Mouse (Mus musculus): ENCODE results near the gene Abcb4. TPM values are rescaled to one million over a fixed set of nuclear protein-coding genes. Genes with fewer than 3 reads are reported as not detected.

Abcb4 gene
- total RNA-seq, 1 experiment: not detected

DNA sequence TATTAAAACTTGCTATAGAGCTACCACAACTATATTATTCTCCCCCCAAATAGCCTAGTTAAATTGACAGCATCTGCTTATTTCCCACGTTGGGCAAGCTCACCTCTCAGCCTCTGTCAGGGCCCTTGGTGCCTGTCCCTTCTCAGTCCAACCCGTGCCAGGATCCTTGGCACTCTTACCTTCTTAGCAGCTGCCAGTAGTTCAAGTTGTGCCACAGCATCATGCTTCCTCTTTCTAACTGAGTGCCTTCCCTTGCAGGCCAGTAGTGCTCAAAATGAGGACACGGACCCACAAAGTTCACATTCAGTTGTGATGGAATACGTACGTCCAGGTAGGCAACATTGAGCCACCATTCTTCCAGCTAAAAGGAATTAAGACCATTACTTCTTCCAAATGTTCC lies 94.4 kb downstream of the Abcb4 start:
- Histone ChIP-seq H3K9ac (ENCODE audit: insufficient read depth, low read depth, low read length, poor library complexity, severe bottlenecking) (no peak overlapping the region), H3K36me3 (ENCODE audit: control insufficient read depth, insufficient read depth, low read length, poor library complexity, severe bottlenecking) (peaks cover 6% of the 10 kb centered on the region), H3K4me1 (ENCODE audit: control insufficient read depth in 2 of 2, insufficient read depth in 2 of 2, low read length in 2 of 2, poor library complexity in 1 of 2) (peaks cover 0 to 2% of the 10 kb centered on the region in 2 experiments; a peak in 2 of 4 replicates), H3K4me3 (ENCODE audit: insufficient read depth in 1 of 2, low read depth in 1 of 2, low read length in 2 of 2, poor library complexity in 1 of 2, severe bottlenecking in 1 of 2) (no peak overlapping the region), H3K27ac (ENCODE audit: insufficient read depth, low read depth, low read length, poor library complexity, severe bottlenecking) (no peak overlapping the region), H3K9me3 (ENCODE audit: control insufficient read depth, insufficient read depth, low read depth, low read length) (no peaks in the 10 kb centered on the region)
- TF ChIP-seq CHD2 (IDR thresholded peaks at IDR 0.05; ENCODE audit: low read depth, low read length) (no peak), ZC3H11A (IDR thresholded peaks at IDR 0.05; ENCODE audit: borderline replicate concordance, low read depth, low read length) (no peak), ZNF384 (IDR thresholded peaks at IDR 0.05; ENCODE audit: low read depth, low read length) (no peak), MAFK (IDR thresholded peaks at IDR 0.05; ENCODE audit: insufficient read depth, low read depth, low read length) (no peak), HCFC1 (IDR thresholded peaks at IDR 0.05; ENCODE audit: borderline replicate concordance, insufficient read depth, low read length) (no peak)
- no peak for DNase-seq (ENCODE audit: low read depth, low spot score)
- in situ Hi-C loops (cut with MboI; ENCODE audit: low sequenced_read_pairs in 2 of 2, unreplicated experiment in 2 of 2): no loop called here

GRCm38 (mm10) chr5:8990526-8990925 lies 97.0 kb downstream of the Abcb4 start:
- no peak for DNase-seq (ENCODE audit: low read depth, low spot score)
- Histone ChIP-seq H3K9me3 (ENCODE audit: control insufficient read depth, insufficient read depth, low read depth, low read length) (no peaks in the 10 kb centered on the region), H3K9ac (ENCODE audit: insufficient read depth, low read depth, low read length, poor library complexity, severe bottlenecking) (no peak overlapping the region; the same call in 1 of the 2 replicates), H3K4me1 (ENCODE audit: control insufficient read depth in 2 of 2, insufficient read depth in 2 of 2, low read length in 2 of 2, poor library complexity in 1 of 2) (peaks cover 0 to 2% of the 10 kb centered on the region in 2 experiments; a peak in 2 of 4 replicates), H3K36me3 (ENCODE audit: control insufficient read depth, insufficient read depth, low read length, poor library complexity, severe bottlenecking) (peaks cover 4% of the 10 kb centered on the region), H3K27ac (ENCODE audit: insufficient read depth, low read depth, low read length, poor library complexity, severe bottlenecking) (no peak overlapping the region), H3K4me3 (ENCODE audit: insufficient read depth in 1 of 2, low read depth in 1 of 2, low read length in 2 of 2, poor library complexity in 1 of 2, severe bottlenecking in 1 of 2) (no peak overlapping the region)
- TF ChIP-seq MAFK (IDR thresholded peaks at IDR 0.05; ENCODE audit: insufficient read depth, low read depth, low read length) (no peak), ZNF384 (IDR thresholded peaks at IDR 0.05; ENCODE audit: low read depth, low read length) (no peak), ZC3H11A (IDR thresholded peaks at IDR 0.05; ENCODE audit: borderline replicate concordance, low read depth, low read length) (no peak), HCFC1 (IDR thresholded peaks at IDR 0.05; ENCODE audit: borderline replicate concordance, insufficient read depth, low read length) (no peak), CHD2 (IDR thresholded peaks at IDR 0.05; ENCODE audit: low read depth, low read length) (no peak)
- in situ Hi-C loops (cut with MboI; ENCODE audit: low sequenced_read_pairs in 2 of 2, unreplicated experiment in 2 of 2): no loop called here

DNA sequence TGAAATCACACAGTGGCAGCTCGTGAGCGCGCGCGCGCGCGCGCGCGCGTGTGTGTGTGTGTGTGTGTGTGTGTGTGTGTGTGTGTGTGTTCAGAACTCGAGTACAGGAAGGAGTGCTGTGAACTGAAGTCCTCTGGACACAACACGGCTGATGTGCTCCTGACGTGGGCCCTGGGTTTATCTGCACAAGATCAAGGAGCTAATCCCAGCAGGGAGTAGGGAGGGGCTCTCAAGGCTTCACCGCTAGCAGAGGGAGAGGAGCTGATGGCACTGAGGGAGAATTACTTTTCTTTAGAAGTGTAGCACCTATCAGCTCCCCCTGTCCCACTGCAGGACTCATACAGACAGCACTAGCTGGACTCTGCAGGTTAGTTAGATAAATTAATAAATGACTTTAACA lies 98.1 kb downstream of the Abcb4 start:
- peak overlapping the region in 1 of 2 experiments; percentile 37; a peak in 1 of 4 replicates for H3K4me3 ChIP-seq (ENCODE audit: insufficient read depth in 1 of 2, low read depth in 1 of 2, low read length in 2 of 2, poor library complexity in 1 of 2, severe bottlenecking in 1 of 2)
- TF ChIP-seq HCFC1 (IDR thresholded peaks at IDR 0.05; ENCODE audit: borderline replicate concordance, insufficient read depth, low read length) (no peak), ZNF384 (IDR thresholded peaks at IDR 0.05; ENCODE audit: low read depth, low read length) (no peak), CHD2 (IDR thresholded peaks at IDR 0.05; ENCODE audit: low read depth, low read length) (no peak), MAFK (IDR thresholded peaks at IDR 0.05; ENCODE audit: insufficient read depth, low read depth, low read length) (no peak), ZC3H11A (IDR thresholded peaks at IDR 0.05; ENCODE audit: borderline replicate concordance, low read depth, low read length) (no peak)
- DNase-seq (ENCODE audit: low read depth, low spot score): peak; percentile 42
- H3K36me3 ChIP-seq (ENCODE audit: control insufficient read depth, insufficient read depth, low read length, poor library complexity, severe bottlenecking): peaks cover 4% of the 10 kb centered on the region; the same call in 1 of the 2 replicates
- no peak overlapping the region for H3K9ac ChIP-seq (ENCODE audit: insufficient read depth, low read depth, low read length, poor library complexity, severe bottlenecking)
- H3K27ac ChIP-seq (ENCODE audit: insufficient read depth, low read depth, low read length, poor library complexity, severe bottlenecking): no peak overlapping the region
- H3K9me3 ChIP-seq (ENCODE audit: control insufficient read depth, insufficient read depth, low read depth, low read length): no peaks in the 10 kb centered on the region
- in situ Hi-C loops (cut with MboI; ENCODE audit: low sequenced_read_pairs in 2 of 2, unreplicated experiment in 2 of 2): no loop called here
- peaks cover 0 to 2% of the 10 kb centered on the region in 2 experiments; a peak in 2 of 4 replicates for H3K4me1 ChIP-seq (ENCODE audit: control insufficient read depth in 2 of 2, insufficient read depth in 2 of 2, low read length in 2 of 2, poor library complexity in 1 of 2)

DNA sequence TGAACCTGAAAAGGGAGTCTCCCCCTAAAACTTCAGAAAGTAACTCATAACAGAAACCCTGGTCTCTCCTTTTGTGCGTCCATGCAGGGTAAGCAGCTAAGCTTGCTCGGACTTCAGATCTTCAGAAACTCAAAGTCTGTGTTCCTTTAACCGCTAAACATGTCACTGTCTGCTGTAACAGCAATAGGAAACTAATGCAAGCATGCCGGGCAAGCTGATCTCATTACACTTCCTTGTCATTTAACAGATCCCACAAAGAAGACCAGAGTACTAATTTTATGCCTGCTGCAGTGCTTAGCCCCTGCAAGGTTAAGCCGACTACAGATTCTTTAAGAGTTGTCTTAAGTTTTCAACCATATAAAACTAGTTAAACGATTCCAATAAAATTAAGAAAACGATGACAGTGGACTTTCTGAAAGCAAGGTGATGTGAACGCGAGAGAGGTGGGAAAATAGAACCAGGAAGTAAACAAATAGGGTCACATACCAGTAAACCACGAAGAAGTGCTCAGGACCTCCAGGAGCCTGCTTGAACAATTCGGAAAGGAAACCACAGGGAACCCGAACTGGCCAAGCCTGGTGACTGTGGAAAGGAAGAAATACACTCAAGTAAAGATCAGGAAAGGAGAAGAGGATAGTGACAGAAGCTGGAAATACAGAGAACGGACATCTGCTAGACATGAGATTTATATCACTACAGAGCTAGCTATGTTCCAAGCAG lies 102.6 kb downstream of the Abcb4 start:
- Histone ChIP-seq H3K36me3 (ENCODE audit: control insufficient read depth, insufficient read depth, low read length, poor library complexity, severe bottlenecking) (no peaks in the 10 kb centered on the region), H3K27ac (ENCODE audit: insufficient read depth, low read depth, low read length, poor library complexity, severe bottlenecking) (no peak overlapping the region), H3K4me1 (ENCODE audit: control insufficient read depth in 2 of 2, insufficient read depth in 2 of 2, low read length in 2 of 2, poor library complexity in 1 of 2) (peaks cover 2 to 4% of the 10 kb centered on the region in 2 experiments; a peak in 2 of 4 replicates), H3K9ac (ENCODE audit: insufficient read depth, low read depth, low read length, poor library complexity, severe bottlenecking) (peak overlapping the region; percentile 84), H3K9me3 (ENCODE audit: control insufficient read depth, insufficient read depth, low read depth, low read length) (no peaks in the 10 kb centered on the region), H3K4me3 (ENCODE audit: insufficient read depth in 1 of 2, low read depth in 1 of 2, low read length in 2 of 2, poor library complexity in 1 of 2, severe bottlenecking in 1 of 2) (peak overlapping the region; percentile 93 to 95)
- no peak for DNase-seq (ENCODE audit: low read depth, low spot score)
- TF ChIP-seq ZC3H11A (IDR thresholded peaks at IDR 0.05; ENCODE audit: borderline replicate concordance, low read depth, low read length): no peak
- no peak for TF ChIP-seq ZNF384 (IDR thresholded peaks at IDR 0.05; ENCODE audit: low read depth, low read length)
- no peak for TF ChIP-seq MAFK (IDR thresholded peaks at IDR 0.05; ENCODE audit: insufficient read depth, low read depth, low read length)
- TF ChIP-seq CHD2 (IDR thresholded peaks at IDR 0.05; ENCODE audit: low read depth, low read length): no peak
- no peak for TF ChIP-seq HCFC1 (IDR thresholded peaks at IDR 0.05; ENCODE audit: borderline replicate concordance, insufficient read depth, low read length)
- in situ Hi-C loops (cut with MboI; ENCODE audit: low sequenced_read_pairs in 2 of 2, unreplicated experiment in 2 of 2): no loop called here
